Mouse (Mus musculus) heart, embryonic 13.5 days (tissue): ENCODE measurements at regions not wholly inside any gene's neighbourhood (a gene's known extent, or its start where the extent isn't known, plus 50 kb on each side); places are given as distances from the start of the nearest gene placed in this dataset.
A peak's percentile ranks its signal among the peaks of the same experiment; 100 is the strongest.
"Not testable (repeated sequence)": the region's sequence is repeated elsewhere in the genome, so short reads cannot be mapped to it uniquely, and the experiment has no call there.

Experiments
- ATAC-seq: fragments of 200-750 bp; cut with Nextera tagmentation; 2 replicates; pipeline ENCODE4 v1.8.0; 2017; ENCODE audit warnings: moderate TSS enrichment; ENCODE audit not compliant: insufficient number of reproducible peaks, low FRiP score, low TSS enrichment; ENCODE audit errors: extremely low read depth
- H3K27ac ChIP-seq: fragments of 300-500 bp; sonication (generic); replicated peaks from 2 replicates; pipeline ENCODE4 v1.5.1; 2015; ENCODE audit warnings: moderate library complexity, mild to moderate bottlenecking, inconsistent platforms
- H3K27me3 ChIP-seq: fragments of 300-500 bp; sonication (generic); replicated peaks from 2 replicates; pipeline ENCODE4 v1.6.1; 2015; ENCODE audit warnings: mild to moderate bottlenecking, inconsistent platforms
- H3K36me3 ChIP-seq: fragments of 300-500 bp; sonication (generic); 2 replicates; pipeline ENCODE4 v1.6.1; 2015; ENCODE audit warnings: mild to moderate bottlenecking, inconsistent platforms
- H3K4me1 ChIP-seq: fragments of 300-500 bp; sonication (generic); 2 replicates; pipeline ENCODE4 v1.6.1; 2015; ENCODE audit warnings: inconsistent platforms
- H3K4me2 ChIP-seq: fragments of 300-500 bp; sonication (generic); 2 replicates; pipeline ENCODE4 v1.6.1; 2015; ENCODE audit warnings: inconsistent platforms, mild to moderate bottlenecking, moderate library complexity
- H3K4me3 ChIP-seq: fragments of 300-500 bp; sonication (generic); 2 replicates; pipeline ENCODE4 v1.5.1; 2015; ENCODE audit warnings: moderate library complexity, mild to moderate bottlenecking, inconsistent platforms
- H3K9ac ChIP-seq: fragments of 300-500 bp; sonication (generic); 2 replicates; pipeline ENCODE4 v1.6.1; 2015; ENCODE audit warnings: inconsistent platforms, mild to moderate bottlenecking, moderate library complexity
- H3K9me3 ChIP-seq: fragments of 300-500 bp; sonication (generic); 2 replicates; pipeline ENCODE4 v1.6.1; 2016; ENCODE audit warnings: inconsistent platforms
- WGBS: fragments of 180-500 bp; shearing (Covaris S2); methylation state at CpG from one replicate; pipeline ENCODE4 v1.1.7; 2015; ENCODE audit warnings: mixed read lengths; 5-methylcytosine and 5-hydroxymethylcytosine counted together

DNA sequence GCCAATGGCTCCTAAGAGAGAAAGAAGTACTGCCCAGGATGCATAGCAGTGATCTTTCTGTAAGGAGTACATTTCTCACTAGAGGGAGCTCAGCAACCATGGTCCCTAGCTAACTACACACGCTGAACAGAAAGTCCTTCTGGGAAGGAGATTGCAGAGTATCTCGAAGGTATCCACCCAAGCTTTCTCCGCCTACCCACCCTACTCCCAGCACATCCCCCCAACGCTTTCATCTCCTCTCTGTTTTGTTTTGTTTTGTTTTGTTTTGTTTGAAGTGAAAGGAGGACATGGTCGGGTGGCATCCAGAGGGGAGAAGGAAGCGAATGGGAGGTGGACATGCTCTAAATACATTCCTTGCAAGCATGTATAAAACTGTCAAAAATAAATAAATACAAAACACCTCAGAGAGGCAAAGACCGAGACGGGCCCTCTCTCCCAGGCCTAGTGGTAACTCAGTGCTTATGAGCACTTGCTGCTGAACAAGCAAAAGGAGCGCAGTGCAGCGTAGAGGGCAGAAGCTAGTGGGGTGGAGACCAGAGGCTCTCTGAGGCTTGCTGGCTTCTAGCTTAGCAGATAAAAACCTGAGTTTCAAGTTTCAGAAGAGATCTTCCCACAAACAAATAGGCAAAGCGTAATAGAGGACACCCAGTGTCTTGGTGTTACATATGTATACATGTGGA, 83.9 kb upstream of the Gcfc2 start:
- Histone ChIP-seq H3K9ac (no peak overlapping the region), H3K4me3 (peak overlapping the region; percentile 26), H3K27me3 (no peaks in the 10 kb centered on the region), H3K9me3 (no peaks in the 10 kb centered on the region), H3K4me2 (peak overlapping the region; percentile 56), H3K4me1 (no peaks in the 10 kb centered on the region), H3K36me3 (no peaks in the 10 kb centered on the region), H3K27ac (no peak overlapping the region)
- WGBS = 51% methylated on average over 11 of the region's 11 CpGs
- no peak for ATAC-seq

GRCm38 (mm10) chr6:81868207-81868606, 55.3 kb upstream of the Gcfc2 start:
- H3K36me3 ChIP-seq, H3K9ac ChIP-seq, H3K4me3 ChIP-seq, H3K9me3 ChIP-seq, H3K4me2 ChIP-seq, H3K27me3 ChIP-seq, H3K27ac ChIP-seq, ATAC-seq, H3K4me1 ChIP-seq: not testable (repeated sequence)
- 79% methylated on average over 13 of the region's 13 CpGs for WGBS
